Mouse (Mus musculus) frontal cortex, postnatal 36 days (tissue): Measurements from ENCODE around the gene Spata5.
"Not testable (repeated sequence)": the region's sequence is repeated elsewhere in the genome, so short reads cannot be mapped to it uniquely, and the experiment has no call there.

Source experiments
- DNase-seq, 2 experiments: peaks; one replicate each; pipeline ENCODE4 v3.0.0; 2022; ENCODE audit warnings: low spot score in 2 of 2

Spata5 gene

GRCm38 (mm10) chr3:37569661-37570566, 150.2 kb downstream of the Spata5 start:
- DNase-seq = no peak

GRCm38 (mm10) chr3:37571633-37572032, 151.9 kb downstream of the Spata5 start:
- no peak for DNase-seq

- DNase-seq = peak in 1 of 2 experiments; percentile 52
These were observed 152.4 kb downstream of the Spata5 start for GRCm38 (mm10) chr3:37572066-37572465.

GRCm38 (mm10) chr3:37576840-37577239, 157.1 kb downstream of the Spata5 start:
- no peak for DNase-seq

GRCm38 (mm10) chr3:37577706-37578105, 158.0 kb downstream of the Spata5 start:
- DNase-seq = no peak

- DNase-seq = no peak
These were observed 164.9 kb downstream of the Spata5 start for GRCm38 (mm10) chr3:37584576-37584975.

- DNase-seq = peak; percentile 14 to 26
These were observed 166.5 kb downstream of the Spata5 start for GRCm38 (mm10) chr3:37585967-37586730.

DNA sequence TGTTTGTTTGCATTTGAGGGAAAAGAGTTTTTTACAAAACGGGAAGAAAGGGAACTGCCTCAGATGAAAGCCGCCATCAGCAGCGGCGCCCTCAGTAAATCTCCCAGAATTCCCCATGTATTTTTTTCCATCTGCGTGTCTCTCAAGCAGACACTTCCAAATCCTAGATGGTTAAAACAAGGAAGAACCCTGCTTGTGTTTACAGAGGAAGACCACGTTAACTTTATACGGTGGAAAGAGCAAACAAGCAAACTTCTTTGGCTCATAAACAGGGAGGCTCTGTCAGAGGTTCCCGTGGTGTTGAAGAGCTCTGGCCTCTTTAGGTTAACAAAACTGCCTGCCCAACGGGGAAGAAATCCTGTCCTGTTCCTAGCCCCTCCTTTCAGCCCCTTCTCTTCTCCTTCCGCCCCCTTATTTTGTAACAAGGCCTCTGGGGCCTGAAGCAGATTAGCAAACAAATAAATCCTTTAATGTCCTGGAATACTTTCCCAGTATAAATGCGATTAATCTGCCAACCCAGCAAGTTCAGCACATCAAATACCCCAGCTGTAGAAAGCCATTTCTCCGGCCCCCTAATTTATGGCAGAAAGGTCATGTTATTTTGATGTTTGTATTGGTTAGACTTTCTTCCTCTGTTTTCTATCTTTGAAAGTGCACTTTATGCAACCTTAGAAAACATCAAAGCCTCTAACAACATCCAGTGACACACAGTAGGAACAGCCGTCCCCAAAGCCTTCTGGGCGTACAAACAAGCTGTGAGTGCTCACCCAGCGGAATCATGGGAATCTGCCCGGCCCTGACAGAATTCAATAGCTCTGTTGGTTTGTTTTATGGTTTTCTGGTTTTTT, 167.3 kb downstream of the Spata5 start:
- DNase-seq = no peak

DNA sequence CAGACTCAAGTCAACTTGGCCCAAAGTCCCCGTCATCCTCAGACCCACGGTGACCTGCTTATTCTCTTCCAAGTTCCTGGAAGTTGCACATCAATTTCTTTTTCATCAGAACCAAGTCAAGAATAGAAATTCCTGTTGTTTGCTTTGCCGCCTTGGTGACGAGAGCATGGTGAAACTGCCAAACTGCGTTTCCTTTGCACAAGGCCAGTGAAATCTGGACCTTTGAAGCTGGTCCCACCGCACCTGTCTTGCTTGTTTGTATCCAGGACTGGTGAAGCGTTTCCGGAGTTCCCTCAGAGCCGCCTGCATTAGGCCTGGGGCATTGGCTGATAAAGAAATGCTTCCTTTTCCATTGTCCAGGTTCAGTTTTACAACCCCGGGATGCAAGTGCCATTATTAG, 176.0 kb downstream of the Spata5 start:
- no peak for DNase-seq

GRCm38 (mm10) chr3:37596519-37596918, 176.8 kb downstream of the Spata5 start:
- DNase-seq = no peak

DNA sequence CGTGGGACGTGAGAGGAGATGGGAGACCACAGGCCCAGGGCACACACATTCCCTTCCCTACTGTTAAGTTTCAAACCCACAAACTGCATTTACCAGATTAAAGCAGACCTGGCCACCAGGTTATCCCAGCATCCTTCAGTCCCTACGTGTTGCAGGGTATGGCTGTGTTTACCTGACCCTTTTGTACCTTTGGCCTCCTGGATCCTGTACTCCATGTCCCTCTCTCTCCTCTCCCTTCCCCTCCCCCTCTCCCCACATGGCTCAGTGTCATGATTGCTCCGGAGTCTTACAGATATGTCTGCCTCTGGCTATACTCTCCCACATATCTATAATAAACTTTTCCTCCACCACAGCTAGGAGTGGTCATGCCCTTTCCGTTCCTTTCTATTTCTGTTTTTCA, 177.5 kb downstream of the Spata5 start:
- DNase-seq = no peak

- not testable (repeated sequence) for DNase-seq
These were observed 179.9 kb downstream of the Spata5 start for GRCm38 (mm10) chr3:37599641-37600040.

DNA sequence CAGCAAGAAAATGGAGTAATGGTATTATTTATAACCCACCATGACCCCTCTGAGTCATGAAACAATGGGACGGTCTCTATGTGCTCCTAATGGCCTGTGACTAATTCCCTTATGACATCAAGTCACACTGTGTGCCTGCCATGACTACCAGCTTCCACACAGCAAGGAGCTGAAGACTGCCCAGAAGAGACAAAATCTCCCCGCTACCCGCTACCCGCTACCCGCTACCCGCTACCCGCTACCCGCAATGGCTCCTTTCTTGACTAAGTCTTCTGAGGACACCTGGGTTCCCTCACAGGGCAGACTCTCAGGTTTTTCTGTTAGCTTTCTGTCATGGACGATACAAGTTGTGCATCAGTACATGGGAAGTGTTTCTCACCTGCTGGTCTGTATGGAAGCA, 182.7 kb downstream of the Spata5 start:
- DNase-seq = no peak

DNA sequence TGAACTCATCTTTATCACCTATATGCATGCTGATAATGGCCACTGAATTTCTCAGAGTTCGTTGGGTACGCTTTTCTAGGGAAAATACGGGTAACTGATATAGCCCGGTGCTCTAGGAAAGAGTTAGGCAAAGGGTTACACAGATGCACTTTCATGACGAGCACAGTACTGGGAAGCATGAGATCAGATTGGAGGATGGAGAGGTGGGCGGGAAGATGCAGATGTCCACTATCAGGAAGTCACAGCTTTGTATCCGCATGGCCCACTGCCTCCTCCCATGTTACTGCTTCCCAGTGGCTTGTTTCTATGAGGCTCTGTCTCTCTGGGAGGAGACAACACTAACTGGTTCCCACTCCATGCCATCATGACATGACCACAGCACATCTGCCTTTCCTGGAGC, 183.2 kb downstream of the Spata5 start:
- DNase-seq = no peak

- DNase-seq = no peak
These were observed 183.8 kb downstream of the Spata5 start for GRCm38 (mm10) chr3:37603541-37603940.

DNA sequence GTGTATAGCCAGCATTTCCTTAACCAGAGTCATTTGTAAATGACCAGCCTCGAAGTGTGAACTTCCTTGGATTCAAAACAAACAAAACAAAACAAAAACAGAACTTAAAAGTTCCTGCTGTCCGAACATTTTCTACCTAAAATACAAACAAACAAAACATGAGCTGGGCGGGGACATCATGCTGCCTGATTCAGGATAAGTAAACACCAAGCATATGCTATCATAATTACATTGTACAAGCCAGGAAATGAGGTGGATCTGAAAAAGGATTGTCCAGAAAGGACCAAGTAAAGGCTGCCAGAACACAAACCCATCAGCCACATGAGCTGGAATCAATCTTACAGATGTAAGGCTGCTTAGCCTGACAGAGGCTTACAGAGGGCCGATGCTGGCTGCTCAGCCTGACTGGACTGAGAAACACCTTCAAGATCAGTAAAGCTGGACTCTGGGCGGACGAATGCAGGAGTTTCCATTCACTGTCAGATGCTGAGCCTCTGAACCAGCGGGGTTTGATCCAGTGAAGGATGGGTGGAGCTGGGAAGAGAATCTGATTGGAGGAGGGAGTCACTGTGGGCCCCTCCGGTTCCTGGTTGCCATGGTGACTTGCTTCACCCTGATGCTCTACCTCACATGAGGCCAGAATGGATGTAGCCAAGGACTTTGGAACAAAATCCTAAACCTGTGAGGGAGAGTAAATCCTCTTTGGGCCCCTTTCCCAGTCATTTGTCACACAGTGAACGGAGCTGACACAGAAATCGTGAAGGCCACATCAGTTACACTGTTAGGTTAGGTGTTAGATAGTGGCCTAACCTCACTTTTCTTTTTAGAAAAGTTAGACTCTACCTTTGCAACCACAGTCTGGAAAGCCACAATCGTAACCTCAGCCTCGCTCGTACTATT, 185.5 kb downstream of the Spata5 start:
- DNase-seq = no peak

DNA sequence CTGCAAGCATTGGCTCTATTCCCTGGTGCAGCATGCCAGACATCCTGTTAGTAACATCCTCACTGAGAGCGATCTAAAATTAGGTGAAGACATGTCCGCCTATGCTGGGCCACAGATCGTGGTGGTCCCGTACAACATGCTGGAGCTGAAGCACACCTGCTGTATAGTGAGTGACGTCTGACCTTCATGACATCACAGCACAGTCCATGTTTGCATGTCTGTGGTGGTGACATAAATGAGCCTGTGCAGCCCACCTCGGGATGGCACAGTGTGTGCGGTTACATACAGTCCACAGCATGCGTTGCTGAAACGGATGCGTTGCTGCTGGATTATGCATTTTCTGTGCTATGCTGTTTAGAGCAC, 186.2 kb downstream of the Spata5 start:
- peak in 1 of 2 experiments; percentile 10 for DNase-seq

DNA sequence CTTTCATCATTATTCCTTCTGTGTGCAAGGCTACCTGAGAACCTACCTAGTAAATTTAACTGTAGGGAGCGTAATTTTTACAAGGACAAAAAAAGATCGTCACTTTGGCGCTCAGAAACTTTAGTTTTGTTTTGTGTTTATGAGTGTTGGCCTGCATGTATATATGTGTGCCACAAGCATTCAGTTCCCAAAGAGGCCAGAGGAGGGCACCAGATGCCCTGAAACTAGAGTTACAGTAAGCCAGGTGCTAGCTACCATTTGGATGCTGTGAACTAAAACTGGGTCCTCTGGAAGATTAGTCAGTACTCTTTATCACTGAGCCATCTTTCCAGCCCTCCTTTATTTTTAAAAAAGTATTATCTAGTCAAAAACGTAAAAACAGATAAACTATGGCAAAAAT, 189.2 kb downstream of the Spata5 start:
- DNase-seq = no peak

GRCm38 (mm10) chr3:37610670-37611069, 191.0 kb downstream of the Spata5 start:
- DNase-seq = no peak

DNA sequence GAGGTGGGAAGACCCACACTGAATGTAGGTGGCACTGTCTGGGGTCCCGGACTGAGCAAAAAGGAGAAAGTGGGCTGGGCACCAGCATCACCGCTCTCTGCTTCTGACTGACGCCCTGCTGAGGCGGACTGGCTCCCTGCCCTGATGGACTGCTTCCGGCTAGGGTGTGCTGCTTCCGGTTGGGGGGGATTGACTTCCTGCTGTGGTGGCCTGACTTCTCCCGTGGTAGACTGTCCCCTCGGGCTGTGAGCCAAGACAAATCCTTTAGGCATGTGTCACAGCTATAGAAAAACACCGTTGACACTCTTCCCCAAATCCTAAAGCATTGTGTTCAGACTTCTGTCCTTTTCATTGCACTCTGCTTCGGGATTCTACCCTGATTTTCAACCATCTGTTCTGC, 194.0 kb downstream of the Spata5 start:
- DNase-seq = no peak
